Comparison of ENCODE assay signal across 10 mouse cellular contexts in genomic region chr16:91695108-91695755, GRCm38 (mm10). TPM values are rescaled to one million over a fixed set of nuclear protein-coding genes. Genes with fewer than 3 reads are reported as not detected.
DNase-seq lines count a peak whose midpoint lies in the region; ATAC-seq and TF ChIP-seq lines count a peak whose summit lies in the region.
"Had no signal": no experiment of that assay in that cellular context is flagged by ENCODE, and none has a peak within 500 bp of the region (broad histone marks: within the 10 kb centered on the region; RNA-seq: fewer than 3 reads in every experiment).

No protein-coding gene starts in this region.

- ATAC-seq in kidney, embryonic 16.5 days (ENCODE audit: low FRiP score, low TSS enrichment): peak; percentile 68; the same call in 1 of the 2 replicates
- ATAC-seq in stomach, embryonic 16.5 days (ENCODE audit: insufficient read depth, low FRiP score): 0 out of 2 replicates have a peak, but pooled peaks have one; percentile 53

- TF ChIP-seq CTCF in heart, adult 2 months (IDR thresholded peaks at IDR 0.05): no peak

- 0 out of 2 replicates have a peak, but pooled peaks cover 3% of the 10 kb centered on the region for H3K9me3 ChIP-seq in kidney, embryonic 16.5 days (ENCODE audit: low read length)
- H3K9me3 ChIP-seq in stomach, embryonic 16.5 days (replicated peaks; ENCODE audit: control insufficient read depth, low read length): no peaks in the 10 kb centered on the region
- H3K9me3 ChIP-seq: heart, embryonic 15.5 days had no signal

- H3K27ac ChIP-seq in heart, adult 2 months: no peak overlapping the region
- H3K27ac ChIP-seq in kidney, embryonic 16.5 days (ENCODE audit: low read length): peak overlapping the region; percentile 58; the same call in 1 of the 2 replicates
- H3K27ac ChIP-seq in stomach, embryonic 16.5 days (ENCODE audit: low read length): 0 out of 2 replicates have a peak overlapping the region, but pooled peaks have one; percentile 19
- H3K27ac ChIP-seq: heart, embryonic 15.5 days had no signal

- no peak for TF ChIP-seq POLR2A in heart, adult 2 months (IDR thresholded peaks at IDR 0.05; ENCODE audit: insufficient read depth, low read depth, low read length)

- no peaks in the 10 kb centered on the region for H3K27me3 ChIP-seq in heart, adult 2 months (ENCODE audit: control insufficient read depth, insufficient read depth, low read length)
- no peaks in the 10 kb centered on the region for H3K27me3 ChIP-seq in kidney, embryonic 16.5 days (ENCODE audit: insufficient read depth, low read length)
- no peaks in the 10 kb centered on the region for H3K27me3 ChIP-seq in stomach, embryonic 16.5 days (ENCODE audit: control insufficient read depth, insufficient read depth, low read length)
- H3K27me3 ChIP-seq: heart, embryonic 15.5 days had no signal

- intact Hi-C loops in heart, adult 2 months (cut with DNase I): no loop called here

- TF ChIP-seq EP300 in heart, adult 2 months (IDR thresholded peaks at IDR 0.05; ENCODE audit: insufficient read depth, low read depth, low read length): no peak

- no peaks in the 10 kb centered on the region for H3K79me2 ChIP-seq in heart, adult 2 months (replicated peaks; ENCODE audit: control insufficient read depth, insufficient read depth, low read length)

- 0 out of 2 replicates have a peak overlapping the region, but pooled peaks have one; percentile 8 for H3K4me3 ChIP-seq in heart, adult 2 months
- no peak overlapping the region for H3K4me3 ChIP-seq in kidney, embryonic 16.5 days (ENCODE audit: low read length)
- H3K4me3 ChIP-seq in stomach, embryonic 16.5 days (replicated peaks; ENCODE audit: low read length): no peak overlapping the region
- H3K4me3 ChIP-seq: erythroblast, embryonic 14.5 days; heart, embryonic 15.5 days had no signal

- no peaks in the 10 kb centered on the region; the same call in 1 of the 2 replicates for H3K4me1 ChIP-seq in heart, adult 2 months (ENCODE audit: control insufficient read depth, insufficient read depth, low read length)
- peaks cover 9% of the 10 kb centered on the region for H3K4me1 ChIP-seq in kidney, embryonic 16.5 days (ENCODE audit: insufficient read depth, low read length)
- H3K4me1 ChIP-seq in stomach, embryonic 16.5 days (ENCODE audit: control insufficient read depth, insufficient read depth, low read length): no peaks in the 10 kb centered on the region
- H3K4me1 ChIP-seq: heart, embryonic 15.5 days had no signal

- DNase-seq in heart, adult 2 months: no peak
- no peak for DNase-seq in heart, adult 8-10 months (ENCODE audit: low spot score)
- no peak for DNase-seq in kidney, postnatal 25 days
- peak; percentile 9 for DNase-seq in retina, postnatal 1 day
- no peak for DNase-seq in retina, embryonic 14.5 days (ENCODE audit: low spot score)
- no peak for DNase-seq in natural killer cell, adult 2 months (ENCODE audit: low spot score in 2 of 2)

- no peak overlapping the region for H3K9ac ChIP-seq in heart, adult 2 months (ENCODE audit: low read depth, low read length)
- H3K9ac ChIP-seq in kidney, embryonic 16.5 days (replicated peaks; ENCODE audit: low read length): no peak overlapping the region; the same call in 1 of the 2 replicates
- H3K9ac ChIP-seq in stomach, embryonic 16.5 days (ENCODE audit: low read length): no peak overlapping the region
- H3K9ac ChIP-seq: heart, embryonic 15.5 days had no signal

- no peaks in the 10 kb centered on the region for H3K36me3 ChIP-seq in heart, adult 2 months (ENCODE audit: control insufficient read depth, insufficient read depth, low read length)
- peaks cover 15% of the 10 kb centered on the region for H3K36me3 ChIP-seq in kidney, embryonic 16.5 days (ENCODE audit: insufficient read depth, low read length)
- H3K36me3 ChIP-seq in stomach, embryonic 16.5 days (ENCODE audit: control insufficient read depth, insufficient read depth, low read length): peaks cover 10% of the 10 kb centered on the region

- H3K4me2 ChIP-seq in kidney, embryonic 16.5 days (replicated peaks; ENCODE audit: low read depth, low read length): 0 out of 2 replicates have a peak overlapping the region, but pooled peaks have one; percentile 7
- H3K4me2 ChIP-seq in stomach, embryonic 16.5 days (ENCODE audit: low read depth, low read length): no peak overlapping the region
- H3K4me2 ChIP-seq: heart, embryonic 15.5 days had no signal

- WGBS in heart, adult 2 months: 35% methylated on average over 8 of the region's 8 CpGs
- WGBS in kidney, embryonic 16.5 days: 15% methylated on average over 8 of the region's 8 CpGs
- 56% methylated on average over 8 of the region's 8 CpGs for WGBS in stomach, embryonic 16.5 days

RNA-seq across cellular contexts. Expression of gene Donson, which starts 6.7 kb away (rescaled TPM):
- total RNA-seq in heart, adult 2 months (2021): 1 to 10 TPM; 3.9 to 4.9 TPM
- 2.4 and 5.8 TPM in 2 replicates for polyA plus RNA-seq in heart, adult 2 months (2012; rRNA removed)
- total RNA-seq in heart, adult 8-10 months (2022): 1 to 10 TPM; 2.9 to 6.0 (median 3.5) TPM
- polyA plus RNA-seq in kidney, embryonic 16.5 days (2015; fragmentation: Nextera tagmentation; extraction: Ambion mirVana): 21.5 and 22.6 TPM in 2 replicates
- 11.7 and 16.9 TPM in 2 replicates for polyA plus RNA-seq in stomach, embryonic 16.5 days (2015; fragmentation: Nextera tagmentation; extraction: Ambion mirVana)

RNA-seq across cellular contexts. Expression of gene Cryzl1, which starts 33.5 kb away (rescaled TPM):
- 10 to 100 TPM; 22.2 to 26.0 TPM for total RNA-seq in heart, adult 2 months (2021)
- 19.2 and 37.5 TPM in 2 replicates for polyA plus RNA-seq in heart, adult 2 months (2012; rRNA removed)
- 10 to 100 TPM; 26.0 to 30.4 (median 27.1) TPM for total RNA-seq in heart, adult 8-10 months (2022)
- 73.9 and 80.8 TPM in 2 replicates for polyA plus RNA-seq in kidney, embryonic 16.5 days (2015; fragmentation: Nextera tagmentation; extraction: Ambion mirVana)
- polyA plus RNA-seq in stomach, embryonic 16.5 days (2015; fragmentation: Nextera tagmentation; extraction: Ambion mirVana): 62.2 and 69.9 TPM in 2 replicates

RNA-seq across cellular contexts. Expression of gene Itsn1, which starts 33.8 kb away (rescaled TPM):
- total RNA-seq in heart, adult 2 months (2021): 10 to 100 TPM; 45.1 to 46.7 TPM
- polyA plus RNA-seq in heart, adult 2 months (2012; rRNA removed): 35.8 and 48.5 TPM in 2 replicates
- 10 to 100 TPM; 50.2 to 64.1 (median 53.3) TPM for total RNA-seq in heart, adult 8-10 months (2022)
- polyA plus RNA-seq in kidney, embryonic 16.5 days (2015; fragmentation: Nextera tagmentation; extraction: Ambion mirVana): 24.3 and 25.7 TPM in 2 replicates
- polyA plus RNA-seq in stomach, embryonic 16.5 days (2015; fragmentation: Nextera tagmentation; extraction: Ambion mirVana): 16.8 and 18.1 TPM in 2 replicates

RNA-seq across cellular contexts. Expression of gene Son, which starts 47.9 kb away (rescaled TPM):
- 100 to 1,000 TPM; 134 to 135 TPM for total RNA-seq in heart, adult 2 months (2021)
- polyA plus RNA-seq in heart, adult 2 months (2012; rRNA removed): 111 and 218 TPM in 2 replicates
- total RNA-seq in heart, adult 8-10 months (2022): 100 to 1,000 TPM; 119 to 148 (median 131) TPM
- polyA plus RNA-seq in kidney, embryonic 16.5 days (2015; fragmentation: Nextera tagmentation; extraction: Ambion mirVana): 100.0 and 111 TPM in 2 replicates
- polyA plus RNA-seq in stomach, embryonic 16.5 days (2015; fragmentation: Nextera tagmentation; extraction: Ambion mirVana): 89.8 and 98.8 TPM in 2 replicates

RNA-seq across cellular contexts. Expression of gene Gart, which starts 48.5 kb away (rescaled TPM):
- total RNA-seq in heart, adult 2 months (2021): 10 to 100 TPM; 62.7 to 66.2 TPM
- 25.0 and 43.4 TPM in 2 replicates for polyA plus RNA-seq in heart, adult 2 months (2012; rRNA removed)
- 10 to 100 TPM; 72.7 to 86.8 (median 73.1) TPM for total RNA-seq in heart, adult 8-10 months (2022)
- polyA plus RNA-seq in kidney, embryonic 16.5 days (2015; fragmentation: Nextera tagmentation; extraction: Ambion mirVana): 120 and 129 TPM in 2 replicates
- 104 TPM in 2 replicates for polyA plus RNA-seq in stomach, embryonic 16.5 days (2015; fragmentation: Nextera tagmentation; extraction: Ambion mirVana)
